Mouse (Mus musculus): ENCODE measurements around the gene Xpnpep2. TPM values are rescaled to one million over a fixed set of nuclear protein-coding genes. Genes with fewer than 3 reads are reported as not detected.

Gene Xpnpep2
- polyA plus RNA-seq, 1 experiment from 2014 or later = not detected

DNA sequence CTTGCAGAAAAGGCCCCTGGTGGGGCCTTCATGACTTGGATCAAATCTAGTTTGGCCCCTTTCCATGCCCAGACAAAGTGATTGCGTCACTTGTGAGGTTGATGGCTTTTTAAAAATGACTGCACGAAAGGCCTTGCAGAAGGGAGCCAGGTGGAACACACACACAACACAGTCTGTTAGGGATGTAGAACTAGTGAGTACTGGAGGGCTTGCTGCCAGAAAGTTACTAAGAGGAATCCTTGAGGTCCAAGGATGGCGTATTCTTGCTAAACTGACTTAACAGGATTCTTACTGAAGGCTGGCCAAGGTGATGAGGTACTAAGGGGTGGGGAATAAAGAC, 761 bp downstream of the Xpnpep2 start:
- ATAC-seq (ENCODE audit: low read depth) = no peak
- Histone ChIP-seq H3K4me1 (ENCODE audit: control insufficient read depth, low read depth, low read length) (no peaks in the 10 kb centered on the region), H3K27me3 (ENCODE audit: control insufficient read depth, insufficient read depth, low read depth, low read length) (no peaks in the 10 kb centered on the region), H3K27ac (ENCODE audit: low read length) (no peak overlapping the region), H3K9me3 (replicated peaks; ENCODE audit: control insufficient read depth, low read length) (no peaks in the 10 kb centered on the region), H3K4me2 (ENCODE audit: low read depth, low read length) (no peak overlapping the region), H3K9ac (ENCODE audit: low read depth, low read length) (no peak overlapping the region), H3K36me3 (ENCODE audit: control insufficient read depth, insufficient read depth) (no peaks in the 10 kb centered on the region), H3K4me3 (ENCODE audit: low read depth, low read length) (no peak overlapping the region)
- WGBS (ENCODE audit: insufficient replicate concordance) = 59% methylated on average over 3 of the region's 3 CpGs

DNA sequence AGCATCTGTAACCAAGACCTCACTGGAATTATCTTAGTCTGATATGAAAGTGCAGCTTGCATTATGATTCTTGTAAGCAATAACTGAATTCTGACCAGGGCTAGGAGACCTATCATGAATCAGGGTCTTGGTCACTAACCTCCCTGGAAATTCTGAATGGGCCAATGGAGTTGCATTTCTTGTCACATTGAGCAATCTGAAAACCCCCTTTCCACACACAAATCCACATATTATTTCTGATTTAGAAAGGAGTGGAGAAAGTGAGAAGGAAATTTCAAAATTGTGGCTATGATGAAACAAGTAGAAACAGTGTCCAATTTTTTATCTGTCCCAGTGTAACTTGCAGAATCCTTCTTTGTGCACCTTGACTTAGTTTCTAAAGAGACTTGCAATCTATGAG, 10.8 kb downstream of the Xpnpep2 start:
- H3K27me3 ChIP-seq (ENCODE audit: control insufficient read depth, insufficient read depth, low read depth, low read length) = no peaks in the 10 kb centered on the region; the same call in 1 of the 2 replicates
- H3K36me3 ChIP-seq (ENCODE audit: control insufficient read depth, insufficient read depth) = no peaks in the 10 kb centered on the region
- H3K9me3 ChIP-seq (replicated peaks; ENCODE audit: control insufficient read depth, low read length) = no peaks in the 10 kb centered on the region
- H3K4me3 ChIP-seq (ENCODE audit: low read depth, low read length) = no peak overlapping the region
- H3K27ac ChIP-seq (ENCODE audit: low read length) = no peak overlapping the region
- H3K4me2 ChIP-seq (ENCODE audit: low read depth, low read length) = no peak overlapping the region
- no peaks in the 10 kb centered on the region; the same call in 1 of the 2 replicates for H3K4me1 ChIP-seq (ENCODE audit: control insufficient read depth, low read depth, low read length)
- no peak for ATAC-seq (ENCODE audit: low read depth)
- H3K9ac ChIP-seq (ENCODE audit: low read depth, low read length) = no peak overlapping the region

DNA sequence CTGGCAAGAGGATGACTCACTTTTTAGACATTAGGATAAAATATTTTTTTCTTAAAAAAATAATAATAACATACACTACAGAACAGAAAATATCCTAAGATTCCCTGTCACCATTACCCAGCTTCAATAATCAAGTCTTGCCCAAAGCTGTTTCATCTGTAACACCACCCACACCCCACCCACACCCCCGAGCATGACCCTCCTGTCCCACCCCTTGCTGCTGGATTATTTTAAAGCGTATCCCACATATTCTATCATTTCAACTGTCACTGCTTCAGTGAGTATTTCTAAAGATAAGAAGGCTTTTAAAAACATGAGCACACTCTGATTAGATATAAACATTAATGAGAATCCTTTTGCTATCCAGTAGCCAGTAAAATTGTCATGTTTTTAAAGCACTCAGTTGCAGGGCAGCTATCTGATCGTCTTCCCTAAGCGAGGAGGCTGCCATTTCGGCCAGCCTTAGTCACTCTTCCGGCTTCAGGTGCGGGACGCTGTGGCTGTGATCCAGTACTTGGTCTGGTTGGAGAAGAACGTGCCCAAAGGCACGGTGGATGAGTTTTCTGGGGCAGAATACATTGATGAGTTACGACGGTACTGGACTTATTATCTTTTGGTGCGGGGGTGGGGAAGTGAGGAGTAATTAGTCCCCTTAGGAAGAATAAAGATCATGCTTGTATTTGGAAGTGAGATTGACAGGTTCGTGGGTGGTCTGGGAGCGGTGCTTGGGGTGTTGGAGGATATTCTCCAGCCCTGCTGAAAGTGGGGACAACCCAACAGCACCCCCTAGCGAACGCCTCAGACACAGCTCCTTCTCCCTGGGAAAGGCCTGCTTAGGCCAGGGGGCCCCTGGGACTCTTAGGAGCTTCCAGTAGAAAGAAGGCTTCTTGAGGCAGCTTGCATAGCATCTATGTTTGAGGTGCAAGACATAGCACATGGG, 15.9 kb downstream of the Xpnpep2 start:
- Histone ChIP-seq H3K4me1 (ENCODE audit: control insufficient read depth, low read depth, low read length) (no peaks in the 10 kb centered on the region; the same call in 1 of the 2 replicates), H3K4me3 (ENCODE audit: low read depth, low read length) (peak overlapping the region; percentile 29), H3K36me3 (ENCODE audit: control insufficient read depth, insufficient read depth) (no peaks in the 10 kb centered on the region), H3K27ac (ENCODE audit: low read length) (no peak overlapping the region), H3K9ac (ENCODE audit: low read depth, low read length) (peak overlapping the region; percentile 39; the same call in 1 of the 2 replicates), H3K4me2 (ENCODE audit: low read depth, low read length) (peak overlapping the region; percentile 46), H3K27me3 (ENCODE audit: control insufficient read depth, insufficient read depth, low read depth, low read length) (no peaks in the 10 kb centered on the region), H3K9me3 (replicated peaks; ENCODE audit: control insufficient read depth, low read length) (no peaks in the 10 kb centered on the region)
- 18% methylated on average over 17 of the region's 17 CpGs for WGBS (ENCODE audit: insufficient replicate concordance)
- peak; percentile 72 for ATAC-seq (ENCODE audit: low read depth)

DNA sequence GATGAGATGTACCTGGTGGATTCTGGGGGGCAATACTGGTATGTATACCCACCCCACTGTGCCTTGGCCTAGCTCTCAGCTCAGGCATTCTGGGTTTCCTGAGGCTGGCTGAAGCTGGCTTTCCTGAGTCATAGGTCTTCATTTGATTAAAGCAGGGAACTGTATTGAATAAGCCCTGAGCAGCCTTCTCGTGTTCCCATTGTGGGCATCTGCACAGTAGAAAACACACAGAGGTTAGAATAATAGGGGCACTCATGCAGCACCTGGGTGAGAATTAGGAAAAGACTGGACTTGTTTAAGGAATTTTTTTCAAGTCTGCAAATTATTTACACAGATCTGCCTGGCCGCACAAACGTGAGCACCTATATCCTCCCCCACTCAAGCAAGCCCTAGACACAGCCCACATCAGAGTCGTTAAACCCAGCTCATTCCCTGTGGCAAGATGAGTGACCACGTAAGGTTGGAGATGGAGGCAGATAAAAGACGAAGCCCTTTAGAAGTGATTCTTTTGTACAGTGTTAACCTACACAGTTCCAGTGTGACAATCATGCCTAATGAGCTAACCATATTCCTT, 18.5 kb downstream of the Xpnpep2 start:
- Histone ChIP-seq H3K9ac (ENCODE audit: low read depth, low read length) (no peak overlapping the region), H3K4me2 (ENCODE audit: low read depth, low read length) (no peak overlapping the region), H3K27me3 (ENCODE audit: control insufficient read depth, insufficient read depth, low read depth, low read length) (no peaks in the 10 kb centered on the region), H3K4me1 (ENCODE audit: control insufficient read depth, low read depth, low read length) (no peaks in the 10 kb centered on the region; the same call in 1 of the 2 replicates), H3K27ac (ENCODE audit: low read length) (no peak overlapping the region), H3K4me3 (ENCODE audit: low read depth, low read length) (no peak overlapping the region), H3K36me3 (ENCODE audit: control insufficient read depth, insufficient read depth) (no peaks in the 10 kb centered on the region), H3K9me3 (replicated peaks; ENCODE audit: control insufficient read depth, low read length) (no peaks in the 10 kb centered on the region)
- no peak for ATAC-seq (ENCODE audit: low read depth)
- 57% methylated on average over 6 of the region's 6 CpGs for WGBS (ENCODE audit: insufficient replicate concordance)

DNA sequence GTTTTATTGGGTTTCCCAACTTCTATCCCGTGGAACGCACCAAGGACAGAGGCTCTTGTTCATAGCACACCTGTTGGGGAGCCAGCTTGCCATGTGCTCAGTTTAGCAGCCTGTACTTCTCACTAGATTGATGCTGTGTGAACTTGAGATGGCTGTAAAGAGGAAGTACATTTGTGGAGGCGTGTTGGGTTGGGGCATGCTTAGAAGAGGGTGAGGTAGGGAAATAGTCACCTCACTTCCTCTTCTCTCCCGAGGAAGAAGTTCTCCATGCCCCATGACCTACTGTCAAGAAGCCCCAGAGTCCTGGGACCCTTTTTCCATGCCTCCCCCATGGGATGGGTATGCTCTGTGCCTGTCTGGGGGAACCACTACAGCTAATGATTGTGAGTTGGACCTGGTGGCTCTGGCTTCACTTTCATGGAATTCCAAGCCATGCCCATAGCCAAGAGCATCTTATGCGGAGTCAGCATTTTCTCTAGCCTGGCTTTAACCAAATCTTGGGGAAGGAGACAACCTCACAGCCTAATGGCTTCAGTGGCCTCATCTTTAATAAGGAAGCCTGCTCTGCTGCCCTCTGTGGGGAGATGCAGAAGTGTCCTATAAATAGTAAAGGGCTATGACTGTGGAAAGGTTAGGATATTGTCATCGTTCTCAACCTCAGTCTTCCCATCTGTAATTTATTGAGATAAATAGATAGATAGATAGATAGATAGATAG, 19.1 kb downstream of the Xpnpep2 start:
- Histone ChIP-seq H3K9ac (ENCODE audit: low read depth, low read length) (no peak overlapping the region), H3K4me3 (ENCODE audit: low read depth, low read length) (no peak overlapping the region), H3K27me3 (ENCODE audit: control insufficient read depth, insufficient read depth, low read depth, low read length) (no peaks in the 10 kb centered on the region), H3K4me2 (ENCODE audit: low read depth, low read length) (no peak overlapping the region), H3K9me3 (replicated peaks; ENCODE audit: control insufficient read depth, low read length) (no peaks in the 10 kb centered on the region), H3K36me3 (ENCODE audit: control insufficient read depth, insufficient read depth) (no peaks in the 10 kb centered on the region), H3K4me1 (ENCODE audit: control insufficient read depth, low read depth, low read length) (no peaks in the 10 kb centered on the region; the same call in 1 of the 2 replicates), H3K27ac (ENCODE audit: low read length) (no peak overlapping the region)
- 54% methylated on average over 6 of the region's 6 CpGs for WGBS (ENCODE audit: insufficient replicate concordance)
- no peak for ATAC-seq (ENCODE audit: low read depth)

DNA sequence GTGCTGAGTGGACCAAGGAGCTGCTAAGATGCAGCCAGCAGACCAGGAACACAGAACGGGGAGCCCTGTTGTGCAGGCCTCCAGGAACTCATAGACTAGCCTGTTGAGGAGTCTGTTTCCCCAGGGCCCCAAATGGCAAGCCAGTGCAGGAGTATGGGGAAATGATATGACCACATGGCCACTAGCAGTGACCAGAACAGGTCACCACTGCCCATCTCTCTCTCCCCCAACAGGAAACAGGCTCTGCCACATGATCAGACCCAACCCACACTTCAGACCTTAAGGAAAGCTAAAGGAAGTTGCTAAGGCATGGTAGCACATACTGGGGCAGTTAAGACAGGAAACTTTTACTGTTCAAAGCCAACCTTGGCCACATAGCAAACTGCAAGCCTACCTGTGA, 20.6 kb downstream of the Xpnpep2 start:
- Histone ChIP-seq H3K36me3 (ENCODE audit: control insufficient read depth, insufficient read depth) (no peaks in the 10 kb centered on the region), H3K4me3 (ENCODE audit: low read depth, low read length) (no peak overlapping the region), H3K9ac (ENCODE audit: low read depth, low read length) (no peak overlapping the region), H3K27me3 (ENCODE audit: control insufficient read depth, insufficient read depth, low read depth, low read length) (no peaks in the 10 kb centered on the region), H3K4me1 (ENCODE audit: control insufficient read depth, low read depth, low read length) (no peaks in the 10 kb centered on the region; the same call in 1 of the 2 replicates), H3K9me3 (replicated peaks; ENCODE audit: control insufficient read depth, low read length) (no peaks in the 10 kb centered on the region), H3K4me2 (ENCODE audit: low read depth, low read length) (no peak overlapping the region), H3K27ac (ENCODE audit: low read length) (no peak overlapping the region)
- ATAC-seq (ENCODE audit: low read depth) = no peak
- WGBS (ENCODE audit: insufficient replicate concordance) = 45% methylated on average over 1 of the region's 1 CpGs

DNA sequence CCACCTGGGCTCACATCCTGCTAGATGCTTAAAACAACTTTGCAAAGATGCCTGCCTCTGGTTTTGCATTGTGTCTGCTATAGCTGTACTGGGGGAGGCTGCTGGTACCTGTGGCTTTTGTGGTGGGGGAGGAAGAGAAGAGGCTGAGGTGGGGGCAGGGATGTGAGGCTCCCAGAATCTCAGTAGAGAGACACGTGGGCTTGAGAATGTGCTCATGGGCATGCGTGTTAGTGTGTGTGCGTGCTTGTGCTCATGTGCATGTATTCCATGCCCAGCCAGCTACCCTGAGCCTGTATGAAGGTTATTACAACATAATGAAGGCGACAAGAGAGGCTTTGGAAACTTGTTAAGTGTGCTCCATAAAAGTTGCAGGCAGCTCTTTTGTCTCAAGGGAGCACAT, 28.4 kb downstream of the Xpnpep2 start:
- Histone ChIP-seq H3K27ac (ENCODE audit: low read length) (no peak overlapping the region), H3K4me2 (ENCODE audit: low read depth, low read length) (no peak overlapping the region), H3K4me1 (ENCODE audit: control insufficient read depth, low read depth, low read length) (peaks cover 30% of the 10 kb centered on the region), H3K27me3 (ENCODE audit: control insufficient read depth, insufficient read depth, low read depth, low read length) (no peaks in the 10 kb centered on the region), H3K9me3 (replicated peaks; ENCODE audit: control insufficient read depth, low read length) (no peaks in the 10 kb centered on the region), H3K9ac (ENCODE audit: low read depth, low read length) (no peak overlapping the region), H3K36me3 (ENCODE audit: control insufficient read depth, insufficient read depth) (no peaks in the 10 kb centered on the region), H3K4me3 (ENCODE audit: low read depth, low read length) (no peak overlapping the region)
- no peak for ATAC-seq (ENCODE audit: low read depth)
- WGBS (ENCODE audit: insufficient replicate concordance) = 56% methylated on average over 4 of the region's 4 CpGs

DNA sequence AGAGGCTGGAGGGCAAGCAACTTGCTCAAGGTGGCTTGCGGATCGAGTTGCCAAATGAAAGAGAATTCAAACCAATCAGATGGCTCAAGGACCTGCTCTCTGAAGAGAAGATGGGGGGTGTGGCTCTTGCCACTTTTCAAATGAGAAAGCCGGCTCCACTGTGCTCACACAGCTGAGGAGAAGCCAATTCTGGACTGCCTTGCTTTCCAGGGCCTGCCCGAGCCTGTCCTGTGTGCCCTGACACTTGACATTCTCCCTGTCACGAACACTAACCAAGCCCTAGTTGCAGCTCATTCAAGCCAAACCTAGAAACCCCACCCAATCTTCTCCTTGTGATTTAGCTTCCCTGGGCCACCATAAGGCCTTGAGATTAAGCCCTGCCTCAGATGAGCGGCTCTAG, 29.5 kb downstream of the Xpnpep2 start:
- 45% methylated on average over 6 of the region's 6 CpGs for WGBS (ENCODE audit: insufficient replicate concordance)
- Histone ChIP-seq H3K36me3 (ENCODE audit: control insufficient read depth, insufficient read depth) (no peaks in the 10 kb centered on the region), H3K4me2 (ENCODE audit: low read depth, low read length) (peak overlapping the region; percentile 0; the same call in 1 of the 2 replicates), H3K9me3 (replicated peaks; ENCODE audit: control insufficient read depth, low read length) (no peaks in the 10 kb centered on the region), H3K27me3 (ENCODE audit: control insufficient read depth, insufficient read depth, low read depth, low read length) (no peaks in the 10 kb centered on the region), H3K4me3 (ENCODE audit: low read depth, low read length) (no peak overlapping the region), H3K4me1 (ENCODE audit: control insufficient read depth, low read depth, low read length) (peaks cover 32% of the 10 kb centered on the region), H3K9ac (ENCODE audit: low read depth, low read length) (no peak overlapping the region), H3K27ac (ENCODE audit: low read length) (peak overlapping the region; percentile 81)
- ATAC-seq (ENCODE audit: low read depth) = peak; percentile 44

Data from liver, embryonic 16.5 days (tissue).